Mouse (Mus musculus) heart, embryonic 14.5 days (tissue): Measurements from ENCODE around the gene LTO1. TPM values are rescaled to one million over a fixed set of nuclear protein-coding genes. Genes with fewer than 3 reads are reported as not detected.

ENCODE experiments used
- ATAC-seq: fragments of 200-750 bp; cut with Nextera tagmentation; 2 replicates; pipeline ENCODE4 v1.8.0; 2017; ENCODE audit warnings: low read depth, moderate TSS enrichment; ENCODE audit not compliant: insufficient number of reproducible peaks, insufficient read depth, low FRiP score
- H3K27ac ChIP-seq, 2 experiments: fragments of 200-500 bp in 1 of 2; fragments of 300-500 bp in 1 of 2; sonication (generic) in 1 of 2; replicated peaks in 1 of 2; 2 replicates each; pipeline ENCODE4 v1.5.1; 2012 to 2014; ENCODE audit warnings: low read depth in 2 of 2, low read length in 2 of 2, control low read depth in 1 of 2, mild to moderate bottlenecking in 1 of 2, mixed read lengths in 1 of 2; ENCODE audit not compliant: control insufficient read depth in 1 of 2, insufficient read depth in 1 of 2
- H3K27me3 ChIP-seq: fragments of 300-500 bp; sonication (generic); 2 replicates; pipeline ENCODE4 v1.6.1; 2014; ENCODE audit warnings: mild to moderate bottlenecking, low read length, control low read depth; ENCODE audit not compliant: control insufficient read depth, insufficient read depth
- H3K36me3 ChIP-seq: fragments of 300-500 bp; sonication (generic); 2 replicates; pipeline ENCODE4 v1.6.1; 2014; ENCODE audit warnings: mild to moderate bottlenecking, control low read depth, low read length, mixed read lengths; ENCODE audit not compliant: control insufficient read depth, insufficient read depth
- H3K4me1 ChIP-seq, 2 experiments: fragments of 200-500 bp in 1 of 2; fragments of 300-500 bp in 1 of 2; sonication (generic) in 1 of 2; 2 replicates each; pipeline ENCODE4 v1.6.1; 2012 to 2014; ENCODE audit warnings: low read length in 2 of 2, control low read depth in 1 of 2, mixed read lengths in 1 of 2; ENCODE audit not compliant: control insufficient read depth in 2 of 2, insufficient read depth in 2 of 2
- H3K4me2 ChIP-seq: fragments of 300-500 bp; sonication (generic); 2 replicates; pipeline ENCODE4 v1.6.1; 2014; ENCODE audit warnings: mild to moderate bottlenecking, low read length
- H3K4me3 ChIP-seq, 2 experiments: fragments of 200-500 bp in 1 of 2; fragments of 300-500 bp in 1 of 2; sonication (generic) in 1 of 2; 2 replicates each; pipeline ENCODE4 v1.5.1; 2012 to 2014; ENCODE audit warnings: low read length in 2 of 2, mild to moderate bottlenecking in 2 of 2, control low read depth in 1 of 2, low read depth in 1 of 2, moderate library complexity in 1 of 2; ENCODE audit not compliant: control insufficient read depth in 1 of 2, insufficient read depth in 1 of 2
- H3K9ac ChIP-seq: fragments of 300-500 bp; sonication (generic); 2 replicates; pipeline ENCODE4 v1.6.1; 2014; ENCODE audit warnings: mild to moderate bottlenecking, low read length
- H3K9me3 ChIP-seq: fragments of 300-500 bp; sonication (generic); 2 replicates; pipeline ENCODE4 v1.6.1; 2016; ENCODE audit warnings: low read length, control low read depth; ENCODE audit not compliant: control insufficient read depth
- WGBS: fragments of 180-500 bp; shearing (Covaris S2); extraction: QIAGEN DNeasy Blood & Tissue Kit; methylation state at CpG from one replicate; pipeline ENCODE4 v1.1.7; 2014; 5-methylcytosine and 5-hydroxymethylcytosine counted together
- polyA plus RNA-seq: library from polyadenylated mRNA; unstranded; fragments of >200 nt; fragmentation: Nextera tagmentation; extraction: Ambion mirVana; gene quantifications from 2 replicates; pipeline ENCODE4 v1.2.1, GENCODE M21; 2014

LTO1 gene
- polyA plus RNA-seq, 1 experiment from 2014 or later = 19.2 TPM

- Histone ChIP-seq H3K36me3 (peaks cover 54% of the 10 kb centered on the region), H3K27me3 (no peaks in the 10 kb centered on the region), H3K4me1 (peaks cover 0 to 7% of the 10 kb centered on the region in 2 experiments; a peak in 1 of 4 replicates), H3K9me3 (no peaks in the 10 kb centered on the region), H3K4me3 (no peak overlapping the region), H3K9ac (no peak overlapping the region), H3K27ac (no peak overlapping the region), H3K4me2 (no peak overlapping the region)
- WGBS = 66% methylated on average over 6 of the region's 6 CpGs
- no peak for ATAC-seq
Measured at GRCm38 (mm10) chr7:144928889-144929210, 13.9 kb downstream of the LTO1 start.

DNA sequence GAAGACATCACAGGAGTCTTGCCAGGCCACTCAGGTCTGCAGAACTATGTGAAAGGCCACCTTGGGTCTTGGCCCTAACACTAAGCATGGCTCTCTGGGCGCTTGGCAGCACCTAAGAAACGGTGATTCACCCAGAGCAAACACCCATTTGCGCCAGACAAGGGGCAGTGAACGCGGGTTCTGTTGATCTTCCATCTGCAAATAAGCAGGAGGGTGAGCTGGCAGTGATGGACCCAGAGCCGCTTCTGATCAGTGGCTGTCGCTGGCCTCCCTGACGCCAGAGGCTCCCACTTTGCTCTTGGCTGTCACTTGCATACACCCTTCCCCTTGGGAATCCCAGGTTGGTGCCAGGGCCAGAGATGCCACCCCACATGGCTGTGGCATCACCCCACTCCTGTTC is 14.6 kb downstream of the LTO1 start:
- Histone ChIP-seq H3K4me3 (no peak overlapping the region), H3K27ac (no peak overlapping the region), H3K36me3 (peaks cover 61% of the 10 kb centered on the region), H3K4me2 (no peak overlapping the region), H3K9me3 (no peaks in the 10 kb centered on the region), H3K9ac (no peak overlapping the region), H3K4me1 (peaks cover 0 to 7% of the 10 kb centered on the region in 2 experiments; a peak in 1 of 4 replicates), H3K27me3 (no peaks in the 10 kb centered on the region)
- 75% methylated on average over 8 of the region's 8 CpGs for WGBS
- no peak for ATAC-seq

DNA sequence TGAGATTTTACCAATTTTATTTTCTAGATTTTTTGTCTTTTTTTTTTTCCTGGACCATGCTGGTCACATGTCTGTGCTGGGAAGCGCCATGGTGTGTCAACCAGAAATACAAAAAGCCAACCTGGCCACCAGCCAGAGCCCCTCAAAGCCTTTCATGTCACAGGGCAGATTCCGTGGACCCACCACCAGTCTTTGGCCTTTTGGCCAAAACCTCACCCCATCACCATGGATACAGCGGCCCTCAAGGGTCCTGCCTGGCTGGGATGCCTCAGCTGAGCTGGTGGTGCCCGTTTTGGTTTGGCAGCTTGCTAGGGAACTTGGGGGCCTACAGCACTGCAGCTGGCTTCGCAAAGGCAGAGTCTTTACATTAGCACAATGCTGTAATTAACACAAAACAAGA is 15.0 kb downstream of the LTO1 start:
- no peak overlapping the region for H3K9ac ChIP-seq
- no peak overlapping the region for H3K4me3 ChIP-seq
- WGBS = 65% methylated on average over 5 of the region's 5 CpGs
- no peak overlapping the region for H3K27ac ChIP-seq
- ATAC-seq = no peak
- no peaks in the 10 kb centered on the region for H3K27me3 ChIP-seq
- H3K4me2 ChIP-seq = no peak overlapping the region
- H3K36me3 ChIP-seq = peaks cover 62% of the 10 kb centered on the region
- H3K9me3 ChIP-seq = no peaks in the 10 kb centered on the region
- H3K4me1 ChIP-seq = peaks cover 0 to 7% of the 10 kb centered on the region in 2 experiments; a peak in 1 of 4 replicates

- no peak overlapping the region for H3K9ac ChIP-seq
- H3K27me3 ChIP-seq = no peaks in the 10 kb centered on the region
- no peaks in the 10 kb centered on the region for H3K9me3 ChIP-seq
- H3K4me2 ChIP-seq = no peak overlapping the region
- no peak for ATAC-seq
- peaks cover 77% of the 10 kb centered on the region for H3K36me3 ChIP-seq
- 10% methylated on average over 3 of the region's 3 CpGs for WGBS
- no peak overlapping the region for H3K4me3 ChIP-seq
- H3K4me1 ChIP-seq = peaks cover 0 to 7% of the 10 kb centered on the region in 2 experiments; a peak in 1 of 4 replicates
- H3K27ac ChIP-seq = no peak overlapping the region
Measured at GRCm38 (mm10) chr7:144931778-144932177, 16.9 kb downstream of the LTO1 start.

DNA sequence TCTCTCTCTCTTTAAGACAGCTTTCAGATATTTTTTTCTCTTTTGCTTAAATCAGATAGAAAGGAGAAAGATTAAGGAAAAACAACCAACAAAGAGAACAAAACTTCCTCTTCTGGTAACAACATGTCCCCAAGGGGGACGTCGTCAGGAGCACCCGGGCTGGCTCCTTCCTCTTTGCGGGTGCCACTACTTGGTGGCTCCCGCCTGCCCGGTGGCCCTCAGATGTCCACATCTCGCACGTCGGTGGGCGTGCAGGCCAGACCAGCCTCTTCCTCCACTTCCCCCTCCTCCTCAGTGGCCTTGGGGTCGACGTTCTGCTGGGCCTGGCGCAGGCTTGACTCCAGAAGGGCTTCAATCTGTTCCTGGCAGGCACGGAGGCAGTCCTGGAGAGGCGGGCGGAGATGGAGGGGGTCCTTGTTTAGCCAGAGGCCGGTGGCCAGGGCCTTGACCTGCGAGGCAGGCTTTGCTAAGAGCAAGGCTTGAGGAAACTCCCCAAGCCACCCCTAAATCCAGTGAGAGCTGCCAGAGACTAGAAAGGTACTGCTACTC is 17.6 kb downstream of the LTO1 start:
- Histone ChIP-seq H3K9me3 (no peaks in the 10 kb centered on the region), H3K4me3 (no peak overlapping the region), H3K27me3 (no peaks in the 10 kb centered on the region), H3K9ac (no peak overlapping the region), H3K4me1 (peaks cover 4 to 7% of the 10 kb centered on the region in 2 experiments; a peak in 2 of 4 replicates), H3K27ac (no peak overlapping the region), H3K4me2 (no peak overlapping the region), H3K36me3 (peaks cover 83% of the 10 kb centered on the region)
- no peak for ATAC-seq
- WGBS = 78% methylated on average over 18 of the region's 18 CpGs

- no peak overlapping the region for H3K4me3 ChIP-seq
- H3K27me3 ChIP-seq = no peaks in the 10 kb centered on the region
- 87% methylated on average over 3 of the region's 3 CpGs for WGBS
- no peak for ATAC-seq
- H3K27ac ChIP-seq = no peak overlapping the region
- H3K4me1 ChIP-seq = peaks cover 4 to 10% of the 10 kb centered on the region in 2 experiments; a peak in 2 of 4 replicates
- no peaks in the 10 kb centered on the region for H3K9me3 ChIP-seq
- no peak overlapping the region for H3K9ac ChIP-seq
- no peak overlapping the region for H3K4me2 ChIP-seq
- peaks cover 83% of the 10 kb centered on the region for H3K36me3 ChIP-seq
Measured at GRCm38 (mm10) chr7:144933336-144933735, 18.4 kb downstream of the LTO1 start.

GRCm38 (mm10) chr7:144933796-144934195 is 18.9 kb downstream of the LTO1 start:
- Histone ChIP-seq H3K9ac (no peak overlapping the region), H3K36me3 (peaks cover 80% of the 10 kb centered on the region), H3K4me1 (peaks cover 4 to 7% of the 10 kb centered on the region in 2 experiments; a peak in 2 of 4 replicates), H3K4me2 (no peak overlapping the region), H3K27me3 (no peaks in the 10 kb centered on the region), H3K9me3 (no peaks in the 10 kb centered on the region), H3K4me3 (no peak overlapping the region), H3K27ac (no peak overlapping the region)
- 89% methylated on average over 8 of the region's 8 CpGs for WGBS
- no peak for ATAC-seq

GRCm38 (mm10) chr7:144934901-144935300 is 20.0 kb downstream of the LTO1 start:
- ATAC-seq = no peak
- Histone ChIP-seq H3K27ac (no peak overlapping the region), H3K36me3 (peaks cover 71% of the 10 kb centered on the region), H3K4me1 (peaks cover 4 to 5% of the 10 kb centered on the region in 2 experiments; a peak in 2 of 4 replicates), H3K9ac (no peak overlapping the region), H3K9me3 (no peaks in the 10 kb centered on the region), H3K4me3 (no peak overlapping the region), H3K4me2 (no peak overlapping the region), H3K27me3 (no peaks in the 10 kb centered on the region)
- WGBS = 82% methylated on average over 5 of the region's 5 CpGs
